Mouse (Mus musculus): Measurements from ENCODE around the gene Ap1b1. TPM values are rescaled to one million over a fixed set of nuclear protein-coding genes. Genes with fewer than 3 reads are reported as not detected.

Gene Ap1b1
- polyA plus RNA-seq, 1 experiment, result 27.7 TPM

- no peak overlapping the region for H3K27ac ChIP-seq (ENCODE audit: control insufficient read depth, insufficient read depth, low read depth, low read length)
- peaks cover 67% of the 10 kb centered on the region for H3K4me1 ChIP-seq (ENCODE audit: control insufficient read depth, insufficient read depth, low read length)
- no peaks in the 10 kb centered on the region for H3K36me3 ChIP-seq (ENCODE audit: control insufficient read depth, insufficient read depth, low read length)
- TF ChIP-seq CTCF (IDR thresholded peaks at IDR 0.05; ENCODE audit: control insufficient read depth, insufficient read depth, insufficient replicate concordance, low read depth, low read length), result no peak
- H3K27me3 ChIP-seq (ENCODE audit: control insufficient read depth, insufficient read depth, low read length), result no peaks in the 10 kb centered on the region
- peak overlapping the region; percentile 93 for H3K4me3 ChIP-seq (ENCODE audit: control insufficient read depth, low read depth, low read length)
These were observed 74.3 kb downstream of the Ap1b1 start for GRCm38 (mm10) chr11:5060756-5061412.

- Histone ChIP-seq H3K36me3 (ENCODE audit: control insufficient read depth, insufficient read depth, low read length) (no peaks in the 10 kb centered on the region), H3K4me3 (ENCODE audit: control insufficient read depth, low read depth, low read length) (peak overlapping the region; percentile 93), H3K27ac (ENCODE audit: control insufficient read depth, insufficient read depth, low read depth, low read length) (peak overlapping the region; percentile 62), H3K4me1 (ENCODE audit: control insufficient read depth, insufficient read depth, low read length) (peaks cover 69% of the 10 kb centered on the region), H3K27me3 (ENCODE audit: control insufficient read depth, insufficient read depth, low read length) (no peaks in the 10 kb centered on the region)
- TF ChIP-seq POLR2A (IDR thresholded peaks at IDR 0.05; ENCODE audit: control insufficient read depth, low read depth, low read length) (no peak; the same call in none of the 2 replicates), CTCF (IDR thresholded peaks at IDR 0.05; ENCODE audit: control insufficient read depth, insufficient read depth, insufficient replicate concordance, low read depth, low read length) (no peak)
These were observed 75.0 kb downstream of the Ap1b1 start for GRCm38 (mm10) chr11:5061413-5062139.

GRCm38 (mm10) chr11:5062326-5062725, 75.7 kb downstream of the Ap1b1 start:
- no peaks in the 10 kb centered on the region for H3K27me3 ChIP-seq (ENCODE audit: control insufficient read depth, insufficient read depth, low read length)
- H3K4me1 ChIP-seq (ENCODE audit: control insufficient read depth, insufficient read depth, low read length), result peaks cover 65% of the 10 kb centered on the region
- peak overlapping the region; percentile 93 for H3K4me3 ChIP-seq (ENCODE audit: control insufficient read depth, low read depth, low read length)
- no peaks in the 10 kb centered on the region for H3K36me3 ChIP-seq (ENCODE audit: control insufficient read depth, insufficient read depth, low read length)
- peak overlapping the region; percentile 59 for H3K27ac ChIP-seq (ENCODE audit: control insufficient read depth, insufficient read depth, low read depth, low read length)
- TF ChIP-seq POLR2A (IDR thresholded peaks at IDR 0.05; ENCODE audit: control insufficient read depth, low read depth, low read length) (no peak), CTCF (IDR thresholded peaks at IDR 0.05; ENCODE audit: control insufficient read depth, insufficient read depth, insufficient replicate concordance, low read depth, low read length) (no peak)

- Histone ChIP-seq H3K4me3 (ENCODE audit: control insufficient read depth, low read depth, low read length) (peak overlapping the region; percentile 93), H3K36me3 (ENCODE audit: control insufficient read depth, insufficient read depth, low read length) (no peaks in the 10 kb centered on the region), H3K27me3 (ENCODE audit: control insufficient read depth, insufficient read depth, low read length) (no peaks in the 10 kb centered on the region), H3K4me1 (ENCODE audit: control insufficient read depth, insufficient read depth, low read length) (peaks cover 59% of the 10 kb centered on the region), H3K27ac (ENCODE audit: control insufficient read depth, insufficient read depth, low read depth, low read length) (peak overlapping the region; percentile 55)
- TF ChIP-seq CTCF (IDR thresholded peaks at IDR 0.05; ENCODE audit: control insufficient read depth, insufficient read depth, insufficient replicate concordance, low read depth, low read length), result no peak
- TF ChIP-seq POLR2A (IDR thresholded peaks at IDR 0.05; ENCODE audit: control insufficient read depth, low read depth, low read length), result peak; percentile 47; the same call in 1 of the 2 replicates
These were observed 76.4 kb downstream of the Ap1b1 start for GRCm38 (mm10) chr11:5062860-5063505.

GRCm38 (mm10) chr11:5063561-5064281, 77.1 kb downstream of the Ap1b1 start:
- TF ChIP-seq CTCF (IDR thresholded peaks at IDR 0.05; ENCODE audit: control insufficient read depth, insufficient read depth, insufficient replicate concordance, low read depth, low read length), result no peak
- TF ChIP-seq POLR2A (IDR thresholded peaks at IDR 0.05; ENCODE audit: control insufficient read depth, low read depth, low read length), result 0 out of 2 replicates have a peak, but pooled peaks have one; percentile 9
- Histone ChIP-seq H3K27ac (ENCODE audit: control insufficient read depth, insufficient read depth, low read depth, low read length) (peak overlapping the region; percentile 70), H3K4me1 (ENCODE audit: control insufficient read depth, insufficient read depth, low read length) (peaks cover 53% of the 10 kb centered on the region)

GRCm38 (mm10) chr11:5064282-5065055, 77.8 kb downstream of the Ap1b1 start:
- H3K4me1 ChIP-seq (ENCODE audit: control insufficient read depth, insufficient read depth, low read length), result peaks cover 46% of the 10 kb centered on the region
- TF ChIP-seq CTCF (IDR thresholded peaks at IDR 0.05; ENCODE audit: control insufficient read depth, insufficient read depth, insufficient replicate concordance, low read depth, low read length) (no peak), POLR2A (IDR thresholded peaks at IDR 0.05; ENCODE audit: control insufficient read depth, low read depth, low read length) (no peak)
- H3K36me3 ChIP-seq (ENCODE audit: control insufficient read depth, insufficient read depth, low read length), result 0 out of 2 replicates have a peak, but pooled peaks cover 1% of the 10 kb centered on the region
- H3K27ac ChIP-seq (ENCODE audit: control insufficient read depth, insufficient read depth, low read depth, low read length), result peak overlapping the region; percentile 70
- no peaks in the 10 kb centered on the region for H3K27me3 ChIP-seq (ENCODE audit: control insufficient read depth, insufficient read depth, low read length)
- H3K4me3 ChIP-seq (ENCODE audit: control insufficient read depth, low read depth, low read length), result peak overlapping the region; percentile 93

More at GRCm38 (mm10) chr11:5063561-5064281, 77.1 kb downstream of the Ap1b1 start:
- Histone ChIP-seq H3K27me3 (ENCODE audit: control insufficient read depth, insufficient read depth, low read length) (no peaks in the 10 kb centered on the region), H3K4me3 (ENCODE audit: control insufficient read depth, low read depth, low read length) (peak overlapping the region; percentile 93), H3K36me3 (ENCODE audit: control insufficient read depth, insufficient read depth, low read length) (no peaks in the 10 kb centered on the region)

Data from testis, adult 2 months (tissue).